Mouse (Mus musculus) olfactory bulb, adult 2 months (tissue): Measurements from ENCODE around the gene Trim33. TPM values are rescaled to one million over a fixed set of nuclear protein-coding genes. Genes with fewer than 3 reads are reported as not detected.

ENCODE experiments used
- H3K27ac ChIP-seq: fragments of 200-500 bp; 2 replicates; pipeline ENCODE4 v1.5.1; 2012; ENCODE audit warnings: low read depth, low read length; ENCODE audit not compliant: insufficient read depth
- H3K4me1 ChIP-seq: fragments of 200-500 bp; 2 replicates; pipeline ENCODE4 v1.6.1; 2012; ENCODE audit warnings: low read length; ENCODE audit not compliant: control insufficient read depth, insufficient read depth
- H3K4me3 ChIP-seq: fragments of 200-500 bp; 2 replicates; pipeline ENCODE4 v1.5.1; 2012; ENCODE audit warnings: mild to moderate bottlenecking, low read depth, low read length, moderate library complexity; ENCODE audit not compliant: insufficient read depth
- CTCF ChIP-seq: fragments of 200-500 bp; IDR thresholded peaks from 2 replicates; pipeline ENCODE4 v1.5.1; 2012; ENCODE audit warnings: low read depth, mild to moderate bottlenecking, low read length, moderate library complexity; ENCODE audit not compliant: insufficient read depth
- POLR2A ChIP-seq: fragments of 200-500 bp; IDR thresholded peaks from 2 replicates; pipeline ENCODE4 v1.6.1; 2012; ENCODE audit warnings: mild to moderate bottlenecking, low read depth, low read length, moderate library complexity; ENCODE audit not compliant: insufficient read depth
- WGBS: fragments of 180-500 bp; shearing (Covaris S2); methylation state at CpG from one replicate; pipeline ENCODE4 v1.1.7; 2018; 5-methylcytosine and 5-hydroxymethylcytosine counted together
- polyA plus RNA-seq: library from polyadenylated mRNA; stranded (reverse); fragments of >200 nt; gene quantifications from 2 replicates; pipeline ENCODE4 v1.2.4, GENCODE M21; 2012; ENCODE audit warnings: low replicate concordance; ENCODE audit not compliant: missing spikeins, insufficient read depth, insufficient read length

Gene Trim33
- 252 TPM in 1 of 2 replicates, not detected in the other for polyA plus RNA-seq

DNA sequence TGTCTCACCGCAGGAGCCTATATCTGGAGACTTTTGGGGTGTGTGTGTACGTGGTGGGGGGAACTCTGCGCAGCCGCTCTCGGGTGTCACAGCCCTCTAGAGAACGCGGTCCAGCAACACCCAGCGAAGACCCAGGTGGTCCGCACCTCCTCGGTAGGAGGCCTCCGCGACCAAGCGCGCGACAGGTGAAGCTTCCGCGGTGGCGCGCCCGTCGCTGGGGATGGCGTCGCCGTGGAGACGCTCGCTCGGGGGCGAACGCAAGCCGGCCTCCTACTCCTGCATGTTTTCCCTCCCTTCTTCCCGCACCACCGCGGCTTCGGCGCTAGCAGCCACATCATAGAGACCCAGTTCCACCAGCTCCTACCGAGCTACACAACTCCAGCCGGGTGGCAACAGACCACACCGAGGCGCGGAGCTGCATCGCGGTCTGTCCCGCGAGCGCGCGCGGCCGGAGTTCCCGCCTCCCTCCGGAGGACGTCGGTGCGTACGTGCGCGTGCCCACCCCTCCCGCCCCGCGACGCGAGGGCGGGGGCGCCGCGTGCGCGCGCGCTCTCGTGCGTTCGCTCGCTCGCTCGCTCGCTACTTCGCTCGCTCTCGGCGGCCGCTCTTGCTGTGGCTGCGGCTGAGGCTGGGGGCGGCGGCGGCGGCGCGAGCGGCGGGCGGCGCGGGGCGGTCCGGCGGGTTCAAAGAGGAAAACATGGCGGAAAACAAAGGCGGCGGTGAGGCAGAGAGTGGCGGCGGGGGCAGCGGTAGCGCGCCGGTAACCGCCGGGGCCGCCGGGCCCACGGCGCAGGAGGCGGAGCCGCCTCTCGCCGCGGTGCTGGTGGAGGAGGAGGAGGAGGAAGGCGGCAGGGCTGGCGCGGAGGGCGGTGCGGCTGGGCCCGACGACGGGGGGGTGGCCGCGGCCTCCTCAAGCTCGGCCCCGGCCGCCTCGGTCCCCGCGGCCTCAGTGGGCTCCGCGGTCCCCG, at the start of gene Trim33:
Gene Trim33, plus strand, starts transcription at position 112 of the 968 bp plus-strand sequence.
- peak within 1 kb of the TSS; percentile 57 for H3K4me3 ChIP-seq
- peaks cover 3% of the 10 kb centered on the region; the same call in 1 of the 2 replicates for H3K4me1 ChIP-seq
- peak within 1 kb of the TSS; percentile 84 for H3K27ac ChIP-seq
- WGBS, result under 1% methylated on average over 126 of the region's 136 CpGs
- no peak for TF ChIP-seq CTCF
- TF ChIP-seq POLR2A, result peak; percentile 99

GRCm38 (mm10) chr3:103232398-103232797, 46.7 kb upstream of the Trim33 start:
- Histone ChIP-seq H3K27ac (no peak overlapping the region), H3K4me1 (no peaks in the 10 kb centered on the region)

DNA sequence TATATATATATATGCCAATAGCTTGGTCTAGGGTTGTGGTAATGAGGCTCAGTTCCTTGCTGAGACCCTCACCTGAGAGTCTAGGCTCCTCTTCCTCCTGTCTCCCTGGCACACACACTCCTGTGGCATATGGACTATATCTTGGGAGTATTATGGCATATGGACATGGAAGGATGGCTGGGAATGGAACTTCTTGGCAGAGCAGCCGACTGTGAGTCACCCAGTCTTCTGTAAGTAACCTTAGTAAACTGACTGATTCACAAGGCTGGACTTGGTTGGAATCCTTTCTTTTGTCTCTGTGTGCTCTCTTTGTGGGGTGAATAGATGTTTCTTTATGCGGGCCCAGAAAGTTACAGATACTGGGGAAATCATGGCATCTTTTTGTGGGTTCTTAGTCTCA, 37.6 kb upstream of the Trim33 start:
- Histone ChIP-seq H3K4me1 (no peaks in the 10 kb centered on the region), H3K4me3 (no peak overlapping the region), H3K27ac (no peak overlapping the region)
- 89% methylated on average over 2 of the region's 2 CpGs for WGBS
- no peak for TF ChIP-seq CTCF
- TF ChIP-seq POLR2A, result no peak

More at GRCm38 (mm10) chr3:103232398-103232797, 46.7 kb upstream of the Trim33 start:
- TF ChIP-seq POLR2A (no peak), CTCF (no peak)
- no peak overlapping the region for H3K4me3 ChIP-seq
- 80% methylated on average over 4 of the region's 4 CpGs for WGBS

GRCm38 (mm10) chr3:103242156-103242555, 36.9 kb upstream of the Trim33 start:
- Histone ChIP-seq H3K4me3 (no peak overlapping the region), H3K4me1 (peaks cover 2% of the 10 kb centered on the region; the same call in 1 of the 2 replicates), H3K27ac (no peak overlapping the region)
- 90% methylated on average over 3 of the region's 3 CpGs for WGBS
- TF ChIP-seq POLR2A (no peak), CTCF (no peak)

DNA sequence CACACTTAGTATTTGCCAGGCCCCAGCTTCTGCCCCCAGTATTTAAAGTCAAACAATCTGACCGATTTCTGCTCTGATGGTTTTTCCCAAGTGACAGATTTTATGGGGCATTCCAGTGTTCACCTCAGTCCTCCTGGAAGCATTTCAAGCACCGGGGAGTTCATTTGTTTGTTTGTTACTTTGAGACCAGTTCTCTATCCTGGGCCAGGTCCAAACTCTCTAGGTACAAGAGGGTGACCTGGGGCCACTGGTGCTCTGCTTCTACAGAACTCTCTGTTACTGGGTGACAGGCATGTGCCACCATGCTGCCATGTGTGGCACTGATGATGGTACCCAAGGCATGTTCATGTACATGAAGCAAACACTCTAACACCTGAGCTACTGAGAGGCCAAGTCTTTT, 35.6 kb upstream of the Trim33 start:
- H3K27ac ChIP-seq, result no peak overlapping the region
- peaks cover 2% of the 10 kb centered on the region; the same call in 1 of the 2 replicates for H3K4me1 ChIP-seq
- no peak overlapping the region for H3K4me3 ChIP-seq
- TF ChIP-seq CTCF (no peak), POLR2A (no peak)
- WGBS, result 81% methylated on average over 2 of the region's 2 CpGs

- 50% methylated on average over 17 of the region's 17 CpGs for WGBS
- H3K27ac ChIP-seq, result no peak overlapping the region
- no peak for TF ChIP-seq POLR2A
- TF ChIP-seq CTCF, result no peak
These were observed 32.3 kb upstream of the Trim33 start for GRCm38 (mm10) chr3:103246627-103247260.

GRCm38 (mm10) chr3:103256089-103256819, 22.8 kb upstream of the Trim33 start:
- WGBS, result 77% methylated on average over 10 of the region's 10 CpGs
- Histone ChIP-seq H3K27ac (no peak overlapping the region), H3K4me1 (no peaks in the 10 kb centered on the region), H3K4me3 (no peak overlapping the region)
- no peak for TF ChIP-seq CTCF
- TF ChIP-seq POLR2A, result no peak

More at GRCm38 (mm10) chr3:103246627-103247260, 32.3 kb upstream of the Trim33 start:
- no peak overlapping the region for H3K4me3 ChIP-seq
- H3K4me1 ChIP-seq, result peaks cover 2% of the 10 kb centered on the region; the same call in 1 of the 2 replicates

- no peaks in the 10 kb centered on the region for H3K4me1 ChIP-seq
- 91% methylated on average over 12 of the region's 12 CpGs for WGBS
- no peak overlapping the region for H3K27ac ChIP-seq
- no peak for TF ChIP-seq POLR2A
- no peak for TF ChIP-seq CTCF
- no peak overlapping the region for H3K4me3 ChIP-seq
These were observed 16.2 kb upstream of the Trim33 start for GRCm38 (mm10) chr3:103262802-103263417.
